Mouse (Mus musculus) cerebral cortex, adult 2 months (tissue): ENCODE measurements around the gene Tex13c1.

ENCODE experiments used
- WGBS: fragments of 180-500 bp; shearing (Covaris S2); methylation state at CpG from one replicate; pipeline ENCODE4 v1.1.7; 2018; 5-methylcytosine and 5-hydroxymethylcytosine counted together

Gene Tex13c1

GRCm38 (mm10) chrX:43590860-43591259 lies at the start of gene Tex13c1:
Gene Tex13c1, plus strand, starts transcription at chrX:43591160.
- WGBS, result 73% methylated on average over 3 of the region's 3 CpGs
